Mouse (Mus musculus): ENCODE measurements around the gene Megf11. TPM values are rescaled to one million over a fixed set of nuclear protein-coding genes. Genes with fewer than 3 reads are reported as not detected.
"Not testable (repeated sequence)": the region's sequence is repeated elsewhere in the genome, so short reads cannot be mapped to it uniquely, and the experiment has no call there.

Gene Megf11
- polyA plus RNA-seq, 1 experiment from 2014 or later: 5.2 TPM

GRCm38 (mm10) chr9:64472743-64473142 is 87.3 kb downstream of the Megf11 start:
- H3K9me3 ChIP-seq (replicated peaks): no peaks in the 10 kb centered on the region
- 47% methylated on average over 6 of the region's 6 CpGs for WGBS
- H3K27me3 ChIP-seq: peaks cover 24% of the 10 kb centered on the region
- H3K9ac ChIP-seq: no peak overlapping the region
- H3K27ac ChIP-seq: no peak overlapping the region
- H3K36me3 ChIP-seq (ENCODE audit: poor library complexity, severe bottlenecking): no peaks in the 10 kb centered on the region
- H3K4me3 ChIP-seq: no peak overlapping the region
- ATAC-seq: no peak
- H3K4me2 ChIP-seq: no peak overlapping the region
- H3K4me1 ChIP-seq: peaks cover 32% of the 10 kb centered on the region

- WGBS: 80% methylated on average over 2 of the region's 2 CpGs
- H3K4me3 ChIP-seq: no peak overlapping the region
- ATAC-seq: no peak
- no peak overlapping the region for H3K27ac ChIP-seq
- peaks cover 29% of the 10 kb centered on the region for H3K27me3 ChIP-seq
- no peaks in the 10 kb centered on the region for H3K9me3 ChIP-seq (replicated peaks)
- no peak overlapping the region for H3K4me2 ChIP-seq
- peaks cover 32% of the 10 kb centered on the region for H3K4me1 ChIP-seq
- H3K9ac ChIP-seq: no peak overlapping the region
- H3K36me3 ChIP-seq (ENCODE audit: poor library complexity, severe bottlenecking): no peaks in the 10 kb centered on the region
These were observed 87.7 kb downstream of the Megf11 start for GRCm38 (mm10) chr9:64473170-64473569.

GRCm38 (mm10) chr9:64473695-64474094 is 88.3 kb downstream of the Megf11 start:
- H3K36me3 ChIP-seq (ENCODE audit: poor library complexity, severe bottlenecking): no peaks in the 10 kb centered on the region
- no peak overlapping the region for H3K4me2 ChIP-seq
- ATAC-seq: no peak
- peaks cover 32% of the 10 kb centered on the region for H3K4me1 ChIP-seq
- H3K27me3 ChIP-seq: peaks cover 31% of the 10 kb centered on the region
- H3K4me3 ChIP-seq: no peak overlapping the region
- 63% methylated on average over 4 of the region's 4 CpGs for WGBS
- no peaks in the 10 kb centered on the region for H3K9me3 ChIP-seq (replicated peaks)
- no peak overlapping the region; the same call in 1 of the 2 replicates for H3K27ac ChIP-seq
- H3K9ac ChIP-seq: no peak overlapping the region

GRCm38 (mm10) chr9:64474142-64474541 is 88.7 kb downstream of the Megf11 start:
- ATAC-seq: no peak
- Histone ChIP-seq H3K4me2 (no peak overlapping the region), H3K9ac (no peak overlapping the region), H3K4me3 (no peak overlapping the region), H3K27ac (no peak overlapping the region), H3K36me3 (ENCODE audit: poor library complexity, severe bottlenecking) (no peaks in the 10 kb centered on the region), H3K27me3 (peaks cover 33% of the 10 kb centered on the region), H3K9me3 (replicated peaks) (no peaks in the 10 kb centered on the region), H3K4me1 (peaks cover 32% of the 10 kb centered on the region)
- 51% methylated on average over 4 of the region's 4 CpGs for WGBS

- H3K4me3 ChIP-seq: no peak overlapping the region
- ATAC-seq: peak; percentile 63
- no peak overlapping the region for H3K4me2 ChIP-seq
- H3K9ac ChIP-seq: no peak overlapping the region
- no peaks in the 10 kb centered on the region for H3K9me3 ChIP-seq (replicated peaks)
- 0% methylated on average over 2 of the region's 2 CpGs for WGBS
- H3K27ac ChIP-seq: no peak overlapping the region; the same call in 1 of the 2 replicates
- peaks cover 32% of the 10 kb centered on the region for H3K4me1 ChIP-seq
- H3K36me3 ChIP-seq (ENCODE audit: poor library complexity, severe bottlenecking): no peaks in the 10 kb centered on the region
- peaks cover 44% of the 10 kb centered on the region for H3K27me3 ChIP-seq
These were observed 90.5 kb downstream of the Megf11 start for GRCm38 (mm10) chr9:64475942-64476341.

DNA sequence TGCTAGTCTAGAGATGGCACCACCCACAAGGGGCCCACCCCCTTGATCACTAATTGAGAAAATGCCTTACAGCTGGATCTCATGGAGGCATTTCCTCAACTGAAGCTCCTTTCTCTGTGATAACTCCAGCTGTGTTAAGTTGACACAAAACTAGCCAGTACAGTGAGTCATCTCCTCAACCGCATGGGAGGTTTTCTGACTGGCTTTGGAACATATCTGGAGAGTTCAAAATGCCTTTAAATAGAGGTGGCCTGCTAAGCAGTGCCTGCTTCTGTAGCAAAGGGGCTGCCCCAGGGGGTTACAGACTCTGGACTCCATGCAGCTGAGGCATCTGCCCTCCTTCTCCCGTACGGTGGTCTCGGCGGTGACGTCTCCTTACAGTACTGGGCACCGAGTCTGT is 92.0 kb downstream of the Megf11 start:
- ATAC-seq; H3K4me3 ChIP-seq; H3K9me3 ChIP-seq (replicated peaks); H3K4me2 ChIP-seq; H3K27ac ChIP-seq; H3K36me3 ChIP-seq (ENCODE audit: poor library complexity, severe bottlenecking); H3K9ac ChIP-seq: not testable (repeated sequence)
- Histone ChIP-seq H3K27me3 (peaks cover 40% of the 10 kb centered on the region), H3K4me1 (peaks cover 32% of the 10 kb centered on the region)
- 78% methylated on average over 7 of the region's 7 CpGs for WGBS

- Histone ChIP-seq H3K4me1 (no peaks in the 10 kb centered on the region), H3K27me3 (peaks cover 27% of the 10 kb centered on the region), H3K27ac (no peak overlapping the region), H3K4me2 (no peak overlapping the region), H3K4me3 (no peak overlapping the region), H3K36me3 (ENCODE audit: poor library complexity, severe bottlenecking) (no peaks in the 10 kb centered on the region), H3K9me3 (replicated peaks) (no peaks in the 10 kb centered on the region), H3K9ac (no peak overlapping the region)
- ATAC-seq: no peak
- WGBS: 83% methylated on average over 5 of the region's 5 CpGs
These were observed 96.7 kb downstream of the Megf11 start for GRCm38 (mm10) chr9:64482126-64482525.

DNA sequence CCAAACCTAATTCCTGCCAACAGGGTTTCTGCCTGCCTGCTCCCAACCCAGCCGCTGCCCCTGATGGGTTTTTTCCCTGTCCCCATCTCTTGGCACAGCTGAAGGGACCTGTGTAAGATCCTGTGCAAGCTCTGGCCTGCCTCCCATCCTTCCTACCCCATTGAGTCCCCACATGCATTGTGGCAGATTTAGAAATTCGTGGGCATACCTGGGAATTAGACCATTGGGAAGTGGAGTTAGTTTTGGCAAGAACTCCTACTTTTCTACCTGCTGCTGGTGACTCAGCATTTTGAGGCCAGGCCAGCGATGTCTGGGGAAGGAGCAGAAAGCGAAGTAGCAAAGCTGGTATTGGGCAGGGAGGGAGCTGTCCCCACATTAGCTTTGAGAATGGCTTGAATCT is 102.0 kb downstream of the Megf11 start:
- no peak for ATAC-seq
- Histone ChIP-seq H3K27me3 (peaks cover 10% of the 10 kb centered on the region; the same call in 1 of the 2 replicates), H3K4me3 (no peak overlapping the region), H3K36me3 (ENCODE audit: poor library complexity, severe bottlenecking) (no peaks in the 10 kb centered on the region), H3K27ac (no peak overlapping the region), H3K9me3 (replicated peaks) (no peaks in the 10 kb centered on the region), H3K4me2 (no peak overlapping the region), H3K9ac (no peak overlapping the region), H3K4me1 (peaks cover 5% of the 10 kb centered on the region; the same call in 1 of the 2 replicates)
- WGBS: 67% methylated on average over 4 of the region's 4 CpGs

DNA sequence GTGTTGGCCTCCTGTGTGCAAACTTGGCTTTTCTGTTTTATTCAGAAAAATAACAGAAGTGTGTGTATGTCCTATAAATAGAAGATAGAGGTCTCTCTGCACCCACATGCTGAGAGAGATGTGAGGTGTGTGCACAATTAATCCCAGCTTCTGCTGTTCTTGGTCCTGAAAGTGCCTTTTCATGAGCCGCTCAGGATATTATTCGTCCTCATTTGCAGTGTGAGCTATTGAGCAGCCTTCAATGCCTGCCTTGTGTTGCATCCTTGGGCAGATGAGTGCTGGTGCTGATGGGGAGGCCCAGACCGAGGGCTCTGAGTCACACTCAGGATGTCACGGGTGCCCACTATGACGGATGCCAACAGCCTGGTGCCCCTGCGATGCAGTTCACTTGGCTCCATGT is 109.2 kb downstream of the Megf11 start:
- H3K9ac ChIP-seq: no peak overlapping the region
- H3K36me3 ChIP-seq (ENCODE audit: poor library complexity, severe bottlenecking): no peaks in the 10 kb centered on the region
- H3K4me2 ChIP-seq: no peak overlapping the region
- ATAC-seq: no peak
- H3K4me3 ChIP-seq: no peak overlapping the region
- peaks cover 18% of the 10 kb centered on the region for H3K4me1 ChIP-seq
- WGBS: 71% methylated on average over 6 of the region's 6 CpGs
- no peaks in the 10 kb centered on the region for H3K9me3 ChIP-seq (replicated peaks)
- no peak overlapping the region for H3K27ac ChIP-seq
- 0 out of 2 replicates have a peak, but pooled peaks cover 4% of the 10 kb centered on the region for H3K27me3 ChIP-seq

GRCm38 (mm10) chr9:64498929-64499328 is 113.5 kb downstream of the Megf11 start:
- H3K27ac ChIP-seq: peak overlapping the region; percentile 32; the same call in 1 of the 2 replicates
- ATAC-seq: peak; percentile 72
- 44% methylated on average over 5 of the region's 5 CpGs for WGBS
- no peak overlapping the region for H3K9ac ChIP-seq
- H3K4me2 ChIP-seq: no peak overlapping the region
- H3K36me3 ChIP-seq (ENCODE audit: poor library complexity, severe bottlenecking): no peaks in the 10 kb centered on the region
- H3K4me1 ChIP-seq: peaks cover 32% of the 10 kb centered on the region
- H3K27me3 ChIP-seq: no peaks in the 10 kb centered on the region
- H3K4me3 ChIP-seq: no peak overlapping the region
- no peaks in the 10 kb centered on the region for H3K9me3 ChIP-seq (replicated peaks)

DNA sequence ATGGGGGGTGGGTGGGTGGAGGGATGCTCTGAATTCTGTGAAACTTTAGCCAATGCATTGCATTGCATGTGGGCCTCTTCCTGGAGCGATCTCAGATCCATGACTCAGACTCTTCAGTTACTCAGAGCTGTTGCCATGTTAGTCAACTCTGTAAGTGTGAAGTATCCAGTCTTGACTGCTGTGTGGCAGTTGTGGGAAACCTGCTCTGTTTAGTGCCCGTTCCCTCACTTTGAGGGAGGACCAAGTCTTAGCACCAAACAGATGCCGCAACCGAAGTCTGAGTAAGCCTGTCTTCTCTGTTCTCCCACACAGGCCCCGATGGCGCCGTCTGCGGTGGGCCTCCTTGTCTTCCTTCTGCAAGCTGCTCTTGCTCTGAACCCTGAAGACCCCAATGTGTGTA is 115.8 kb downstream of the Megf11 start:
- no peak overlapping the region for H3K4me2 ChIP-seq
- no peaks in the 10 kb centered on the region for H3K9me3 ChIP-seq (replicated peaks)
- no peak for ATAC-seq
- H3K27ac ChIP-seq: no peak overlapping the region
- H3K4me1 ChIP-seq: peaks cover 49% of the 10 kb centered on the region
- no peaks in the 10 kb centered on the region for H3K27me3 ChIP-seq
- H3K9ac ChIP-seq: no peak overlapping the region
- no peak overlapping the region for H3K4me3 ChIP-seq
- WGBS: 97% methylated on average over 8 of the region's 8 CpGs
- H3K36me3 ChIP-seq (ENCODE audit: poor library complexity, severe bottlenecking): no peaks in the 10 kb centered on the region

GRCm38 (mm10) chr9:64503996-64504395 is 118.6 kb downstream of the Megf11 start:
- no peak overlapping the region for H3K4me3 ChIP-seq
- peaks cover 57% of the 10 kb centered on the region for H3K4me1 ChIP-seq
- no peaks in the 10 kb centered on the region for H3K9me3 ChIP-seq (replicated peaks)
- ATAC-seq: no peak
- H3K36me3 ChIP-seq (ENCODE audit: poor library complexity, severe bottlenecking): no peaks in the 10 kb centered on the region
- H3K27me3 ChIP-seq: no peaks in the 10 kb centered on the region
- no peak overlapping the region for H3K27ac ChIP-seq
- 79% methylated on average over 1 of the region's 1 CpGs for WGBS
- no peak overlapping the region for H3K4me2 ChIP-seq
- H3K9ac ChIP-seq: no peak overlapping the region

DNA sequence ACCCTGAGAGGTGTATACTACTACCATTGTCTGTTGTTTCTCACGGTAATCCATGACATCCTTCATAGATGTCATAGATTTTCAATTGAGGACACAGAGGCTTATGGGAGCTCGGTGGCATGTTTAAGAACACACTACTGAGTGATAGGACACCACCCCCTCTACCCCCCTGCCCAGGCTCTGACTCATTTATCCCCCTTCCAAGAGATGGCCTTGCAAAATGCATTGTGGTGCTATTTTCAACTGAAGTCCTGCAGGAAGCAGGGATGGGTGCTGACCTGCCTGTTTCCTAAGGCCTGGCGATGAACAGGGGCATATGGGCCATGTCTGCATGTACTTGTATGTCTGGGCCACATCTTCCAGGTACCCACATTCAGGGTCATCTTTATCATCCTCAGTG is 119.0 kb downstream of the Megf11 start:
- Histone ChIP-seq H3K4me1 (peaks cover 52% of the 10 kb centered on the region), H3K36me3 (ENCODE audit: poor library complexity, severe bottlenecking) (no peaks in the 10 kb centered on the region), H3K9me3 (replicated peaks) (no peaks in the 10 kb centered on the region), H3K27me3 (no peaks in the 10 kb centered on the region), H3K9ac (0 out of 2 replicates have a peak overlapping the region, but pooled peaks have one; percentile 0), H3K4me2 (no peak overlapping the region), H3K4me3 (no peak overlapping the region), H3K27ac (no peak overlapping the region)
- ATAC-seq: no peak
- 87% methylated on average over 3 of the region's 3 CpGs for WGBS

All from forebrain, embryonic 13.5 days (tissue).